Mouse (Mus musculus): ENCODE data around the gene Gns.

Gene Gns

DNA sequence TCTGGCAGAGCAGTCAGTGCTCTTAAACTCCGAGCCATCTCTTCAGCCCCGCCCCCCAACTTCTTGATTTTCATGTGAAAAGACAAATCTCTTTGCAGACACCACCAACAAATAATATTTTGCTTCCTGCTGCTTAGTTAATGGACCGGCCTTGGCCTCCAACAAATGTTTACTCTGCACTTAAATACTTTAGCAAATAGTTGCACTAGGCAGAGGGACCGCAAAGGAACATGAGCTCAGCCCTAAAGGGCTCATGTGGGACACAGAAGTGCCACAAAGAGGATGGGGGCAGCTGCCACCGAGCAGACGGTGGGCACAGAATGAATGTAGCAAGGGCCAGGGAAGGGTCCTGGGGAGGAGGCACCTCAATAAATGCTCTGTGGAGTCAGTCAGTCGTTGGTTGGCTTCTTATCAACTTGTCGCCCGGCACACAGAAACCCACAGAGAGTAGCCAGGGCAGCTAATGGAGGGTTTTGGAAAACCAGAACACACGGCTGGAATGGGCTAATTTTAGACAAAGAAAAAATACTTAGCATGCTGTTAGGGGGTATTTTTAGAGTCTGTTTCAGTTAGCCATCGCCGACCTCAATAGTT lies 67.2 kb downstream of the Gns start:
- peak; percentile 74 for DNase-seq

DNA sequence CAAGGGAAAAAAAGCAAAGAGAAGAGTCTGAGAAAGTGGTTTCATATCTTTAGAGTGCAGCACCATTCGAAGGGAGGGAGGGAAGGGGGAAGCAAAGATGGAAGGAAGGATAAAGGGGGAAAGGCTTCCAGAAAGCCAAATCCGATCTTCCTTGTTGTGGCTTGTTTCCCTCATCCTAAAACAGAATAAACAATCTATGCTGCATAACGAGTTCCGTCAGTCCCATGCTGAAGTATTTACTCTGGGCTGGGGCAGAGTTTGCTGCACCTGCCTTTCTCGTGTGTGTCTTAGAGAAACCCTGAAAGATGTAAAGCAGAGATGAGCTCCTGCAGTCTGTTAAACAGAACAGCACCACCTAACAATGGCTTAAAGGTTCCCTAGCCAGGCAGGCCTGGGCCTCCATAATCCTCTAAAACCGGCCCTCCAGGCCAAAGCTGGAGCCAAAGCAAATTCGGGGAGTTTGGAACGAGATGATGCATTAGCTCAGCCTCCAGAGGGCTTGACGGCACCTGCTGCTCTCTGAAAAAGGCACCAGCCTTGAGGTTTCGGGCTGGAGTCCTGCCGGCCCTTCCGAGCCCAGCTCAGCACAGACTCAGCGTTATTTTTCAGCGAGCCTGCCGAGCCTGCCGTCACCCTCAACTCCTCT lies 67.9 kb downstream of the Gns start:
- DNase-seq: no peak

DNA sequence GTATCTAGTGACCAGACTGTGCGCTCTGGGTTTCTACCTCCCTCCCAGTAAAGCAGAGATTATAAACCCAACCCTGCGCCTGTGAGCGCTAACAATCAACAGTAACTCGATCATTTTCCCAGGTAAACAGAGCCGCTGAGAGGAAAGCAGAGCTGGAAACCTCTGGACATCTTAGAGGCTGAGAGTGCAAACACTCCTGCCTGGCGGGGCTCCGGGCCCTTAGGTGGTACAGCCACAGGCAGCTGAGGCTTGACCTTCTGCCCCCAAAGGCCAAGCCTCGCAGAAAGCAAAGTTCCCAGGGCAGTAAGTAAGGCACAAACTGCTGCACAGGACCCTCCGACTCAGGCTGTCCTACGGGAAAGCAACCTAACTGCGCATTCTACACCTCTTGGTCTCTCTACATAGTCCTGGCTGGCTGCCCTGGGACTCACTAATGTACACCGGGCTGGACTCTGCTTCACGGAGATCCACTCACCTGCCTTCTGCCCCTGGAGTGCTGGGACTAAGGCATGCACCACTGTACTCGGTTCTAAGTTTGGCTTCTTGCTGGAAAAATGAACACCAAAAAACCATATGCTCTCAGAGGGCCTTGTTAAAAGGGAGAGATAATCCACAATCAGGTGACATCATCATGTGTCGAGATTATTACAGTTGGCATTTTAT lies 69.7 kb downstream of the Gns start:
- peak; percentile 48 for DNase-seq

DNA sequence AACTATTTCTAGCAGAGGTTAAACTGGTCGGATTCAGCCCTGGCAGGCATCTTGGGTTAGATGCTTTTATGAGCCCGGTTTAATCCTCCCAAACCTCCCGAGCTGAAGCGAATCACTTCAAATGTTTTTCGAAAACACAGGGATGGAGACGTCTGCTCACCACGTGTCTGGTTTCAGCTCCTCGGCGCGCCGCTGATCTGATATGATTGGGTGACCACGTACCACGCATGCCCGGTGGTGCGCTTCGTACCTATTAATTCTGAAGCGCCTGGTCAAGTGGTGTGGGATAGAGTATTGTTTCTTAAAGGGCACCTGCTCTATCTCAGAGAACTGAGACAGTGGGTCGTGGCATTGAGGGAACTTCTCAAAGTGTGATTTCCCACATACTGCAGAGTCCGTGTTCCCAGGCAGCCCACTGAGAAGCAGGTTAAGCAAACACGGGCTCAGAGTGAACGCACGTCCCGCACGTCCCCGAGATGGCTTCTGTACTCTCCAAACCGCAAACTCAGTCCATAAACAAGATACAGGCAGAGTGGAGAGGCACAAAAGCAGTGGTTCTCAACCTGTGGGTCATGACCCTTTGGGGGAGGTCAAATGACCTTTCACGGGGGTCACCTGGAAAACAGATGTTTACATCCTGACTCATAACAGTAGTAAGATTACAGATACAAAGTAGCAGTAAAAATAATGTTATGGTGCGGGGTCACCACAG lies 70.8 kb downstream of the Gns start:
- DNase-seq: peak; percentile 63

DNA sequence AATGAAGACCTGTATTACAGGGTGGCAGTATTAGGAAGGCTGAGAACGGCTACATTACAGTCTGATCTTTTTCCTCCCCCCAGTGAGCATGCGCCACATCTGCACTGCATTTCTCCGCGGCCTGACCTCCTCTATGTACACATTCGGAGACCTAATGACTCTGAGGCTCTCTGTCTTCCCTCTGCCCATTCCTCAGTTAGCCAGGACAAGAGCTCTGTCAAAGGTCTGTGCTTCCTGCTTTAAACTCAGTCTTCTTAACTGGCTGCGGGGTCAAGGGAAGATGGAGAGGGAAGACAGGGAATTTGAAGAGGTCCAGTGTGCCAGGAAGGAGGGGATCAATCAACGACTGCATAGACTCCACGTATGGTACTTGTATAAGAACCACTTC lies 71.4 kb downstream of the Gns start:
- no peak for DNase-seq

DNA sequence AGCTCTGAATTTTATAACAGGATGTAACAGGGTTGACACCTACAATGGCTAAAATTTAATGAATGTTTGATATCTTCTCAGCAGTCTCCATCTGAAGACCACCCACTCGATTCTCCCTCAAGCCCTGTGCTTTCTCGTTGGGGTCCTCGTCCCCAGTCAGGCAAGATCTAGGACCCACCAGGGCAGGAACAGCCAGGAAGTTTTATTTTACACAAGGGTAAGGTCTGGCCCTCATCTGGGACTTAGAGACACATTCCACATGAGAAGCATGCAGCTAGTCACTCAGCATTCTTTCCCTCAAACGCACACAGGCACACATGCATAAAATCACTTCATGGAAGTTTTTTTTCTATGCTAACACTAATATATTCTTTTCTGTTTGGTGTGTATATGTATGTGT lies 71.8 kb downstream of the Gns start:
- DNase-seq: no peak

DNA sequence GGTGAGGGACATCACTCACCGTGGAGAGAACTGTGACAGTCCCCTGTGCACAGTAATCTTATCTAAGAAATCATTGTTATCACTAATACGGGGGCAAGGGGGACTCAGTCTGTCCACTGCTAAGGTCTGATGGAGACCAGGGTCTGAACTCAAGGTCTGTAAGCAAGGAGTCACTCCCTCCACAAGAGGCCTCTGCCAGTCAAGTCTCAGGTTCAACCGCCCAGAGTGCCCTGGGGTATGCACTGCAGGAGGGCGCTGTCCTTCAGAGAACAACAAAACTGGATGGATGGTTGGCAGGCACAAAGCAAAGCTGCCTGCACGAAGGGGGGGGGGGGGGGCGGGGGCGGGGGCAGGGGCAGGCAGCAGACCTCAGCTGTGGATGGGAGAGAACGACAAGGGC lies 73.2 kb downstream of the Gns start:
- no peak for DNase-seq

DNA sequence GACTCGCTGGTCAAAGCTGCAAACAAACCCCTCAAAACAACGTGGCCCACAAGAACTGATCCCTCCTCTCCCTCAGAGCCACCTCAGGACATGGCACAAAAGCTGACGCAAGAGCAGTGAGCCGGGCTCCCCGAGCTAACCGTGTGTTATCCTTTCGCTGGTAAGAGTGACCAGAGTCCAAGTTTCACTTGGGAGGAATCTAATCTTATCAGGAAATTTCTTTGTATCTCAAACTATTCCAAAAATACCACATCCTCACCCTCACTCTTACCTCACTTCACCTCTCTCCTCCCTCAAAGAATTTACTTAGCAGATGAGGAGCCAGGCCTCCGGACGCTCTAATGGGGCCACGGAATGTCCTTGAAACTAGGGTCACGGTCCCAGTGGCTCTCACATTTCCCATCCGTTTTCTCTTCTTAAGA lies 74.4 kb downstream of the Gns start:
- DNase-seq: no peak

DNA sequence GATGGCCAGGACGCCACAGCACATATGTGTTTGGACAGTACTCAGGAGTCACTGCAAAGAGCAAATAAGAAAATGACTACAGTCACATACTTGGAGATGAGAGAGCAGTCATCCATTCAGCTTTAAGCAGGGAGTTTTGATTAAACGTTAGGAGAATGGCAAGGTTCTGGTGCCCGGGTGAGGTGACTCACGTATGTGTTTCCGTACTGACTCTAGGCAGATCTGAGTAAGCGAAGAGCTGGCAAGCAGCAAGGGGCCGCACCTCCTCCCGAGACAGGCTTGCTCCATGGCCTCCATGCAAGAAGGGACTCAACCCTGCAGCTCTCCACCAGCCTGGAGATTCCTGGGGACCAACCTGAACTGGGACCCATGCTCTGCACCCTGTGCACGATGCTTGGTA lies 78.9 kb downstream of the Gns start:
- DNase-seq: no peak

DNA sequence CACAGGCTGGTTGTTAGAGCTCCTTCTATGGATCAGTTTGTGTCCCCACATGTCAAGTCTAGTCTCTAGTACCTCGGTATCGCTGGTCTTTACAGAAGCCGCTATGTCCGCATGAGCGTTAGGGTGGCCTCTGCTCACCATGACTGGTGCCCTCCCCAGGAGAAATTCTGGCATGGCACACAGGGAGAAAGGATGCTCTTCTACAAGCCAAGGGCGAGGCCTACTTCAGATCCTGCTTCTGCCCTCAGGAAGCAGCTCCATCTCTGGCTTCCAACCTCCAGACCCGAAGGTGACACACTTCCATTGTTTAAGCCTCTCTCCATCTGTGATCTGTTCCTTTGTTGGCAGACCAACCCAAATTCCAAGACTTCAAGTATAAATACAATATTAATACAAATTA lies 79.3 kb downstream of the Gns start:
- DNase-seq: peak; percentile 49

DNA sequence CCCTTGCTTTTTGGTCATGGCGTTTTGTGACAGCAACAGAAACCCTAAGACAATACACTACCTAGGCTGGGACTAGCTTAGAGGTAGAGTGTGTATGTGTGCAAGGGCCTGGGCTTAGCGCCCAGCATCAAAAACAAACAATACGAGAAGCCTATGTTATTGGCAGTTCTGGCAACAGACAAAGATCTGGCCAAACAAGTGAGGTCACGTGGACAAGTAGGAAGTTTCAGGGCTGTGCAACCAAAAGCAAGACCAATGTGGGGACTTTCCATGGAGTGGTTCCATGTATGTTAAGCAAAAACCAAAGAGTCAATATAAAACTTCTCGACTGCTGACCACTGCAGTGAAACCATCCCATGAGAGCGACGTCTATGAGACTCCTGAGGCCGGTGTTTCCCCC lies 80.9 kb downstream of the Gns start:
- DNase-seq: no peak

Data from kidney, postnatal 10 days (tissue).